Comparison of ENCODE assay signal across 21 mouse cellular contexts in the genomic region with DNA sequence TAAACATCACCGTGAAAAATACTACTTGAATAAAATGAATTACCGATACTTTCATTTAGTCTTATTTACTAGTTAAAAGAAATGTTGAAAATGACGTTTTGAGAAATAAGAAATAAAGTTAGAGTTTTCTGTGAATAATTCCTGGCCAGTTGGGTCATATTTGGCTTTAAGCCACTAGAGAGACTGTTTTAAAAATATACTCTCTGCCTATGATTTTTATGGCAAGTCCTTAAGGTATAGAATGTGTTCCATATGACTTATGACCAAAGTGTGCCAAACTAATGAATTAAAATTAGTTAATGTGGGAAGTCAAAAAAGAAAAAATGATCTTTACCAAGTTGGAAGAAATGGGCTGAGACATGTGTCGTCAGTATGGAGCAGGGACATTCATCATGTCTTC.
"Had no signal": no experiment of that assay in that cellular context is flagged by ENCODE, and none has a peak within 500 bp of the region (broad histone marks: within the 10 kb centered on the region; RNA-seq: fewer than 3 reads in every experiment).

No protein-coding gene starts in this region.

- H3K27me3 ChIP-seq: kidney, embryonic 15.5 days; limb, embryonic 12.5 days; liver, embryonic 13.5 days; megakaryocyte, embryonic 14.5 days; neural tube, embryonic 12.5 days; neural tube, embryonic 15.5 days; stomach, embryonic 15.5 days had no signal

- H3K9ac ChIP-seq: kidney, embryonic 15.5 days; limb, embryonic 12.5 days; liver, embryonic 13.5 days; neural tube, embryonic 12.5 days; neural tube, embryonic 15.5 days; stomach, embryonic 15.5 days had no signal

- H3K9me3 ChIP-seq: kidney, embryonic 15.5 days; limb, embryonic 12.5 days; liver, embryonic 13.5 days; neural tube, embryonic 12.5 days; neural tube, embryonic 15.5 days; stomach, embryonic 15.5 days had no signal

- H3K4me3 ChIP-seq: kidney, embryonic 15.5 days; left cerebral cortex, adult 2 months; limb, embryonic 12.5 days; liver, embryonic 13.5 days; megakaryocyte, embryonic 14.5 days; neural tube, embryonic 12.5 days; neural tube, embryonic 15.5 days; stomach, embryonic 15.5 days had no signal

- H3K4me2 ChIP-seq: kidney, embryonic 15.5 days; limb, embryonic 12.5 days; liver, embryonic 13.5 days; midbrain, embryonic 11.5 days; neural tube, embryonic 12.5 days; neural tube, embryonic 15.5 days; stomach, embryonic 15.5 days had no signal

- H3K36me3 ChIP-seq: kidney, embryonic 15.5 days; limb, embryonic 12.5 days; liver, embryonic 13.5 days; neural tube, embryonic 12.5 days; neural tube, embryonic 15.5 days; stomach, embryonic 15.5 days had no signal

- DNase-seq: kidney, adult 8-10 months; kidney, postnatal 10 days; kidney, postnatal 36 days; layer of hippocampus, postnatal 36 days; liver, embryonic 13.5 days; lung, adult 2 months; lung, postnatal 10 days; lung, postnatal 36 days; midbrain, embryonic 14.5 days; right cerebral cortex, adult 18-20 months; right cerebral cortex, postnatal 25 days; spleen, adult 18-20 months; thymus, postnatal 25 days had no signal

- H3K27ac ChIP-seq: kidney, embryonic 15.5 days; left cerebral cortex, adult 2 months; limb, embryonic 12.5 days; liver, embryonic 13.5 days; neural tube, embryonic 12.5 days; neural tube, embryonic 15.5 days; stomach, embryonic 15.5 days had no signal

- H3K4me1 ChIP-seq: kidney, embryonic 15.5 days; limb, embryonic 12.5 days; liver, embryonic 13.5 days; megakaryocyte, embryonic 14.5 days; neural tube, embryonic 12.5 days; neural tube, embryonic 15.5 days; stomach, embryonic 15.5 days had no signal
